Mouse (Mus musculus) kidney, adult 2 months (tissue): ENCODE results near the gene Fgfr3.

Experiments used
- CTCF ChIP-seq: fragments of 200-500 bp; conservative IDR thresholded peaks from 2 replicates; pipeline ENCODE4 v1.5.1; 2011; ENCODE audit warnings: low read depth, mild to moderate bottlenecking, control low read depth, low read length, moderate library complexity, mixed read lengths; ENCODE audit not compliant: insufficient read depth, insufficient read length
- POLR2A ChIP-seq: fragments of 200-500 bp; IDR thresholded peaks from one replicate; pipeline ENCODE4 v1.6.1; 2011; ENCODE audit warnings: low read depth, low read length, control low read depth

DNA sequence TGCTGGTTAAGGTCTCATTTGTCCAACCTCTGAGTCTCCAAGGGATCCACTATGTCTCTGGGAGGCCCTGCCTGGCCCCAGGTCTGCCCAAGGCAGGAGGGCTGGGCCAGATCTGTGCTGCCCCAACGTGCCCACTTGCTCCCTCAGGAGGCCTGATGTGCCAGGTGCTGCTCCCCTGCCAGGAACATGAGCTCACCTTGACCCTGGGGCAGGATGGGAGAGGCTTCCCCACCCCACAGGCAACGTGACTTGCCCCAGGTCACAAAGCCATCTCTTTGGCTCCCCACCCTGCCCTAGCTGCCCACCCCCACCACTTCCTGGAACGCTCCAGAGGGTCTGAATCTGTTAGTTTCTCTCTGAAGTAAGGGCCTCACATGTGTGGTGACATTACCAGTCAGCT, 40.4 kb upstream of the Fgfr3 start:
- TF ChIP-seq CTCF = no peak
- TF ChIP-seq POLR2A = no peak
